10 mouse cellular contexts compared by ENCODE assay signal in genomic region chr19:43665441-43666048, GRCm38 (mm10). TPM values are rescaled to one million over a fixed set of nuclear protein-coding genes. Genes with fewer than 3 reads are reported as not detected.
A peak's percentile ranks its signal among the peaks of the same experiment; 100 is the strongest.
DNase-seq lines count a peak whose midpoint lies in the region; ATAC-seq lines count a peak whose summit lies in the region.
"Had no signal": no experiment of that assay in that cellular context is flagged by ENCODE, and none has a peak within 500 bp of the region (broad histone marks: within the 10 kb centered on the region; RNA-seq: fewer than 3 reads in every experiment).

No protein-coding gene starts in this region.

- peak; percentile 64 for DNase-seq in forebrain, embryonic 11.5 days (ENCODE audit: low spot score)
- peak; percentile 87 for DNase-seq in midbrain, embryonic 11.5 days (ENCODE audit: low spot score, missing footprints)
- peak; percentile 69 to 81 for DNase-seq in cerebellum, postnatal 10 days
- DNase-seq in layer of hippocampus, adult 9-11 months: peak; percentile 42
- peak; percentile 75 for DNase-seq in retina, embryonic 14.5 days (ENCODE audit: low spot score)
- no peak for DNase-seq in yolk sac, embryonic 10.5 days (ENCODE audit: low spot score)

- no peak overlapping the region for H3K4me2 ChIP-seq in forebrain, embryonic 11.5 days (ENCODE audit: low read depth, low read length, severe bottlenecking)
- H3K4me2 ChIP-seq in forebrain, embryonic 13.5 days: no peak overlapping the region
- H3K4me2 ChIP-seq in midbrain, embryonic 11.5 days: no peak overlapping the region
- H3K4me2 ChIP-seq in midbrain, embryonic 15.5 days: no peak overlapping the region
- H3K4me2 ChIP-seq: heart, embryonic 15.5 days had no signal

- H3K36me3 ChIP-seq in forebrain, embryonic 11.5 days (ENCODE audit: control insufficient read depth, insufficient read depth, low read length): no peaks in the 10 kb centered on the region
- peaks cover 26% of the 10 kb centered on the region for H3K36me3 ChIP-seq in forebrain, embryonic 13.5 days (ENCODE audit: poor library complexity, severe bottlenecking)
- no peaks in the 10 kb centered on the region; the same call in 1 of the 2 replicates for H3K36me3 ChIP-seq in midbrain, embryonic 11.5 days (ENCODE audit: control insufficient read depth, insufficient read depth, low read length)
- H3K36me3 ChIP-seq in midbrain, embryonic 15.5 days (replicated peaks): 0 out of 2 replicates have a peak, but pooled peaks cover 9% of the 10 kb centered on the region

- H3K4me3 ChIP-seq in forebrain, embryonic 11.5 days (ENCODE audit: low read depth, low read length): no peak overlapping the region
- H3K4me3 ChIP-seq in forebrain, embryonic 13.5 days: no peak overlapping the region
- H3K4me3 ChIP-seq in midbrain, embryonic 11.5 days (ENCODE audit: low read depth, low read length): no peak overlapping the region
- H3K4me3 ChIP-seq in midbrain, embryonic 15.5 days: no peak overlapping the region
- H3K4me3 ChIP-seq: heart, embryonic 15.5 days; megakaryocyte, embryonic 14.5 days had no signal

- H3K27me3 ChIP-seq in forebrain, embryonic 11.5 days (ENCODE audit: control insufficient read depth, insufficient read depth, low read length): no peaks in the 10 kb centered on the region
- no peaks in the 10 kb centered on the region for H3K27me3 ChIP-seq in forebrain, embryonic 13.5 days
- H3K27me3 ChIP-seq in midbrain, embryonic 11.5 days (ENCODE audit: control insufficient read depth, insufficient read depth, low read length): no peaks in the 10 kb centered on the region
- H3K27me3 ChIP-seq in midbrain, embryonic 15.5 days (replicated peaks): no peaks in the 10 kb centered on the region
- H3K27me3 ChIP-seq: heart, embryonic 15.5 days; megakaryocyte, embryonic 14.5 days had no signal

- 0 out of 2 replicates have a peak, but pooled peaks cover 2% of the 10 kb centered on the region for H3K4me1 ChIP-seq in forebrain, embryonic 11.5 days (replicated peaks; ENCODE audit: control insufficient read depth, insufficient read depth, low read length)
- H3K4me1 ChIP-seq in forebrain, embryonic 13.5 days: 0 out of 2 replicates have a peak, but pooled peaks cover 3% of the 10 kb centered on the region
- H3K4me1 ChIP-seq in midbrain, embryonic 11.5 days (ENCODE audit: control insufficient read depth, insufficient read depth, low read length): no peaks in the 10 kb centered on the region
- peaks cover 9% of the 10 kb centered on the region; the same call in 1 of the 2 replicates for H3K4me1 ChIP-seq in midbrain, embryonic 15.5 days

- no peak for ATAC-seq in forebrain, embryonic 11.5 days (replicated peaks; ENCODE audit: low FRiP score)
- no peak for ATAC-seq in forebrain, embryonic 13.5 days
- no peak for ATAC-seq in midbrain, embryonic 11.5 days (ENCODE audit: low FRiP score)
- ATAC-seq in midbrain, embryonic 15.5 days (replicated peaks): no peak

- no peaks in the 10 kb centered on the region for H3K9me3 ChIP-seq in forebrain, embryonic 11.5 days (ENCODE audit: control insufficient read depth, low read length)
- H3K9me3 ChIP-seq in forebrain, embryonic 13.5 days (replicated peaks): no peaks in the 10 kb centered on the region
- no peaks in the 10 kb centered on the region for H3K9me3 ChIP-seq in midbrain, embryonic 11.5 days (ENCODE audit: control insufficient read depth, low read length)
- no peaks in the 10 kb centered on the region for H3K9me3 ChIP-seq in midbrain, embryonic 15.5 days
- H3K9me3 ChIP-seq: heart, embryonic 15.5 days; megakaryocyte, embryonic 14.5 days had no signal

- WGBS in forebrain, embryonic 11.5 days: 53% methylated on average over 12 of the region's 12 CpGs
- 47% methylated on average over 12 of the region's 12 CpGs for WGBS in forebrain, embryonic 13.5 days
- WGBS in midbrain, embryonic 11.5 days: 57% methylated on average over 12 of the region's 12 CpGs
- WGBS in midbrain, embryonic 15.5 days: 49% methylated on average over 12 of the region's 12 CpGs

- no peak overlapping the region for H3K27ac ChIP-seq in forebrain, embryonic 11.5 days (ENCODE audit: low read depth, low read length)
- H3K27ac ChIP-seq in forebrain, embryonic 13.5 days: no peak overlapping the region
- H3K27ac ChIP-seq in midbrain, embryonic 11.5 days (ENCODE audit: low read depth, low read length): no peak overlapping the region
- H3K27ac ChIP-seq in midbrain, embryonic 15.5 days: no peak overlapping the region
- H3K27ac ChIP-seq: heart, embryonic 15.5 days had no signal

- no peak overlapping the region for H3K9ac ChIP-seq in forebrain, embryonic 11.5 days (ENCODE audit: low read length)
- no peak overlapping the region for H3K9ac ChIP-seq in forebrain, embryonic 13.5 days
- H3K9ac ChIP-seq in midbrain, embryonic 11.5 days (ENCODE audit: low read length): no peak overlapping the region
- H3K9ac ChIP-seq in midbrain, embryonic 15.5 days: no peak overlapping the region
- H3K9ac ChIP-seq: heart, embryonic 15.5 days had no signal

RNA-seq across cellular contexts. Expression of gene Slc25a28, which starts 9.1 kb away (rescaled TPM):
- polyA plus RNA-seq in forebrain, embryonic 11.5 days (2014; fragmentation: Nextera tagmentation; extraction: Ambion mirVana): 12.1 and 12.6 TPM in 2 replicates
- polyA plus RNA-seq in forebrain, embryonic 13.5 days (2015; fragmentation: Nextera tagmentation; extraction: Ambion mirVana): 14.4 and 16.2 TPM in 2 replicates
- polyA plus RNA-seq in midbrain, embryonic 11.5 days (2014; fragmentation: Nextera tagmentation; extraction: Ambion mirVana): 7.6 and 9.7 TPM in 2 replicates
- polyA plus RNA-seq in midbrain, embryonic 15.5 days (2015; fragmentation: Nextera tagmentation; extraction: Ambion mirVana): 14.4 and 16.7 TPM in 2 replicates

RNA-seq across cellular contexts. Expression of gene Entpd7, which starts 23.9 kb away (rescaled TPM):
- polyA plus RNA-seq in forebrain, embryonic 11.5 days (2014; fragmentation: Nextera tagmentation; extraction: Ambion mirVana): 10.7 and 11.8 TPM in 2 replicates
- 7.4 and 8.3 TPM in 2 replicates for polyA plus RNA-seq in forebrain, embryonic 13.5 days (2015; fragmentation: Nextera tagmentation; extraction: Ambion mirVana)
- 12.2 and 12.7 TPM in 2 replicates for polyA plus RNA-seq in midbrain, embryonic 11.5 days (2014; fragmentation: Nextera tagmentation; extraction: Ambion mirVana)
- polyA plus RNA-seq in midbrain, embryonic 15.5 days (2015; fragmentation: Nextera tagmentation; extraction: Ambion mirVana): 7.8 and 10.4 TPM in 2 replicates

RNA-seq across cellular contexts. Expression of gene Nkx2-3, which starts 53.4 kb away (rescaled TPM):
- polyA plus RNA-seq in forebrain, embryonic 11.5 days (2014; fragmentation: Nextera tagmentation; extraction: Ambion mirVana): 4.1 and 5.7 TPM in 2 replicates
- polyA plus RNA-seq in forebrain, embryonic 13.5 days (2015; fragmentation: Nextera tagmentation; extraction: Ambion mirVana): 4.8 and 5.2 TPM in 2 replicates
- polyA plus RNA-seq in midbrain, embryonic 11.5 days (2014; fragmentation: Nextera tagmentation; extraction: Ambion mirVana): 0.60 and 0.77 TPM in 2 replicates
- 0.40 and 0.98 TPM in 2 replicates for polyA plus RNA-seq in midbrain, embryonic 15.5 days (2015; fragmentation: Nextera tagmentation; extraction: Ambion mirVana)
- polyA plus RNA-seq: heart, embryonic 15.5 days had no signal
